Mouse (Mus musculus): ENCODE measurements at regions not wholly inside any gene's neighbourhood (a gene's known extent, or its start where the extent isn't known, plus 50 kb on each side); places are given as distances from the start of the nearest gene placed in this dataset.

GRCm38 (mm10) chr6:67127727-67128126 lies 90.5 kb upstream of the Gadd45a start:
- TF ChIP-seq CTCF (IDR thresholded peaks at IDR 0.05; ENCODE audit: low read depth) (no peak), EP300 (IDR thresholded peaks at IDR 0.05; ENCODE audit: low read depth) (no peak)
- 50% methylated on average over 4 of the region's 4 CpGs for WGBS (ENCODE audit: insufficient replicate concordance)
- Histone ChIP-seq H3K27ac (no peak overlapping the region), H3K9me3 (ENCODE audit: control insufficient read depth, low read length) (no peaks in the 10 kb centered on the region), H3K27me3 (ENCODE audit: control insufficient read depth, insufficient read depth, low read length) (no peaks in the 10 kb centered on the region), H3K4me2 (ENCODE audit: low read depth) (no peak overlapping the region), H3K9ac (replicated peaks) (no peak overlapping the region), H3K4me3 (ENCODE audit: insufficient read depth in 1 of 2, low read depth in 2 of 2, low read length in 2 of 2) (no peak overlapping the region), H3K36me3 (replicated peaks; ENCODE audit: control insufficient read depth, insufficient read depth, low read depth) (no peaks in the 10 kb centered on the region), H3K4me1 (replicated peaks; ENCODE audit: control insufficient read depth in 2 of 2, insufficient read depth in 2 of 2, low read length in 1 of 2) (0 out of 4 replicates have a peak, but pooled peaks cover 0 to 4% of the 10 kb centered on the region in 2 experiments)
- ATAC-seq (ENCODE audit: insufficient read depth) (no peak), DNase-seq (ENCODE audit: low read depth in 3 of 3, low spot score in 3 of 3) (no peak)

DNA sequence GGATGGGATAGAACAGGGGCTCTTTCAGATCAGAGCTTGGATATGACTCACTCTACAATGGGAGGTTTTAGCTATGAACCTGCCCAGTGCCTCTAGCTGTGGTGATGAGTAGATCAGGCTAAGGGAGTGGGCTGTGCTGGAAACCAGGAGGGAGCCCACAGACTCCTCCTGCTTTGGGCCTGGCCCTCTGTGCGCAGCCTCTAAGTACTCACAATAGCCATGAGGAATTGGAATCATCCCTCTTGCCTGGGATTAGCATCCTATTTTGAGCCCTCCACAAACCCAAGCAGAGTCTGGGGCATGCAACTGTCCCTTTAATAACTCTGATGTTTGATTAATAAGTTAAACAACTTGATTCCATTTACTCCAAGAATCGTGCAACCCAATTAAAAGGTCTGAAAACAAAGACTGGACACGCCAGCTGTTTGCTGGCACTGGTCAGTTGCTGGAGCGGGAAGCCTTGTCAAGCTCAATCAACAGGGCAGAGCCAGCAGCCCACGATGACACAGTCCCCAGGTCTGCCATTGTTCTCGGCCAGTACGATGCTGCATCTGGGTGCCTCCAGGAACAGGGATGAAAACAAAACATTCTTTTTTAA lies 88.6 kb upstream of the Gadd45a start:
- Histone ChIP-seq H3K4me1 (replicated peaks; ENCODE audit: control insufficient read depth in 2 of 2, insufficient read depth in 2 of 2, low read length in 1 of 2) (0 out of 4 replicates have a peak, but pooled peaks cover 0 to 4% of the 10 kb centered on the region in 2 experiments), H3K27me3 (ENCODE audit: control insufficient read depth, insufficient read depth, low read length) (no peaks in the 10 kb centered on the region), H3K4me2 (ENCODE audit: low read depth) (no peak overlapping the region), H3K36me3 (replicated peaks; ENCODE audit: control insufficient read depth, insufficient read depth, low read depth) (no peaks in the 10 kb centered on the region), H3K9me3 (ENCODE audit: control insufficient read depth, low read length) (no peaks in the 10 kb centered on the region), H3K9ac (replicated peaks) (no peak overlapping the region), H3K27ac (no peak overlapping the region), H3K4me3 (ENCODE audit: insufficient read depth in 1 of 2, low read depth in 2 of 2, low read length in 2 of 2) (no peak overlapping the region)
- ATAC-seq (ENCODE audit: insufficient read depth) (no peak), DNase-seq (ENCODE audit: low read depth in 3 of 3, low spot score in 3 of 3) (no peak)
- TF ChIP-seq CTCF (IDR thresholded peaks at IDR 0.05; ENCODE audit: low read depth), result no peak
- WGBS (ENCODE audit: insufficient replicate concordance), result 65% methylated on average over 7 of the region's 7 CpGs

GRCm38 (mm10) chr6:67124089-67124488 lies 86.8 kb upstream of the Gadd45a start:
- Histone ChIP-seq H3K9me3 (ENCODE audit: control insufficient read depth, low read length) (no peaks in the 10 kb centered on the region), H3K4me2 (ENCODE audit: low read depth) (no peak overlapping the region), H3K27ac (no peak overlapping the region), H3K27me3 (ENCODE audit: control insufficient read depth, insufficient read depth, low read length) (no peaks in the 10 kb centered on the region), H3K4me3 (ENCODE audit: insufficient read depth in 1 of 2, low read depth in 2 of 2, low read length in 2 of 2) (no peak overlapping the region), H3K9ac (replicated peaks) (no peak overlapping the region), H3K36me3 (replicated peaks; ENCODE audit: control insufficient read depth, insufficient read depth, low read depth) (no peaks in the 10 kb centered on the region), H3K4me1 (replicated peaks; ENCODE audit: control insufficient read depth in 2 of 2, insufficient read depth in 2 of 2, low read length in 1 of 2) (0 out of 4 replicates have a peak, but pooled peaks cover 0 to 4% of the 10 kb centered on the region in 2 experiments)
- DNase-seq (ENCODE audit: low read depth in 3 of 3, low spot score in 3 of 3) (no peak), ATAC-seq (ENCODE audit: insufficient read depth) (no peak)
- 26% methylated on average over 2 of the region's 2 CpGs for whole genome bisulfite sequencing (ENCODE audit: insufficient replicate concordance)
- no peak for TF ChIP-seq EP300 (IDR thresholded peaks at IDR 0.05; ENCODE audit: low read depth)
- no peak for TF ChIP-seq CTCF (IDR thresholded peaks at IDR 0.05; ENCODE audit: low read depth)

GRCm38 (mm10) chr6:67123071-67123470 lies 85.8 kb upstream of the Gadd45a start:
- ATAC-seq (ENCODE audit: insufficient read depth), result no peak

DNA sequence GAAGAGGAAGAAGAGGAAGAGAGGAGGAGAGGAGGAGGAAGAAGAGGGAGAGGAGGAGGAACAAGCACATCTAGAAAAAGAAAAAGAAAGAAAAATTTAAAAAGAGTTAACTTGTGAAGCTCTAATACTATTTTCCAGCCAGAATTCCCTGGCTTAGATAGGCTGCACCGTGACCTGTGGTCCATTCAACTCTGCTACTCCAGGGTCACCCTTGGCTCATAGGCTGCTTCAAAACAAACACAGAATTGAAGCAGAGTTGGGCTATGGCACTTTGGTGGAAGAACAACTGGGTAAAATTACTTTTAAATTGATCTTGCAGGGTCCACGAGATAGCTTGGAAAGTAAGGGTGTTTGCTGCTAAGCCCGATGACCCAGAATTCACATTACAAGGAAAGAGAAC lies 79.0 kb upstream of the Gadd45a start:
- Histone ChIP-seq H3K27me3 (ENCODE audit: control insufficient read depth, insufficient read depth, low read length) (no peaks in the 10 kb centered on the region), H3K4me2 (ENCODE audit: low read depth) (no peak overlapping the region), H3K9me3 (ENCODE audit: control insufficient read depth, low read length) (no peaks in the 10 kb centered on the region), H3K4me3 (ENCODE audit: insufficient read depth in 1 of 2, low read depth in 2 of 2, low read length in 2 of 2) (no peak overlapping the region), H3K9ac (replicated peaks) (no peak overlapping the region), H3K27ac (no peak overlapping the region), H3K36me3 (replicated peaks; ENCODE audit: control insufficient read depth, insufficient read depth, low read depth) (no peaks in the 10 kb centered on the region), H3K4me1 (replicated peaks; ENCODE audit: control insufficient read depth in 2 of 2, insufficient read depth in 2 of 2, low read length in 1 of 2) (peaks cover 0 to 10% of the 10 kb centered on the region in 2 experiments; a peak in 2 of 4 replicates)
- TF ChIP-seq CTCF (IDR thresholded peaks at IDR 0.05; ENCODE audit: low read depth), result no peak
- no peak for TF ChIP-seq EP300 (IDR thresholded peaks at IDR 0.05; ENCODE audit: low read depth)
- ATAC-seq (ENCODE audit: insufficient read depth), result no peak
- 59% methylated on average over 3 of the region's 3 CpGs for WGBS (ENCODE audit: insufficient replicate concordance)
- DNase-seq (ENCODE audit: low read depth in 3 of 3, low spot score in 3 of 3), result no peak

More at GRCm38 (mm10) chr6:67123071-67123470, 85.8 kb upstream of the Gadd45a start:
- WGBS (ENCODE audit: insufficient replicate concordance), result 48% methylated on average over 4 of the region's 4 CpGs
- no peak overlapping the region for H3K9ac ChIP-seq (replicated peaks)
- no peaks in the 10 kb centered on the region for H3K9me3 ChIP-seq (ENCODE audit: control insufficient read depth, low read length)
- no peaks in the 10 kb centered on the region for H3K27me3 ChIP-seq (ENCODE audit: control insufficient read depth, insufficient read depth, low read length)
- no peak overlapping the region for H3K4me2 ChIP-seq (ENCODE audit: low read depth)
- no peak overlapping the region for H3K4me3 ChIP-seq (ENCODE audit: insufficient read depth in 1 of 2, low read depth in 2 of 2, low read length in 2 of 2)
- no peaks in the 10 kb centered on the region for H3K4me1 ChIP-seq (replicated peaks; ENCODE audit: control insufficient read depth in 2 of 2, insufficient read depth in 2 of 2, low read length in 1 of 2)
- H3K36me3 ChIP-seq (replicated peaks; ENCODE audit: control insufficient read depth, insufficient read depth, low read depth), result no peaks in the 10 kb centered on the region
- no peak overlapping the region for H3K27ac ChIP-seq
- TF ChIP-seq EP300 (IDR thresholded peaks at IDR 0.05; ENCODE audit: low read depth) (no peak), CTCF (IDR thresholded peaks at IDR 0.05; ENCODE audit: low read depth) (no peak)
- DNase-seq (ENCODE audit: low read depth in 3 of 3, low spot score in 3 of 3), result no peak

All from liver, embryonic 14.5 days (tissue).